Mouse (Mus musculus) hindbrain, embryonic 10.5 days (tissue): ENCODE results near the gene BC049762. TPM values are rescaled to one million over a fixed set of nuclear protein-coding genes. Genes with fewer than 3 reads are reported as not detected.
A peak's percentile ranks its signal among the peaks of the same experiment; 100 is the strongest.

Experiments
- DNase-seq: peaks from one replicate; pipeline ENCODE4 v3.0.0-alpha.2; 2017; ENCODE audit warnings: low spot score
- H3K27ac ChIP-seq: fragments of 300-500 bp; sonication (generic); 2 replicates; pipeline ENCODE4 v1.5.1; 2016; ENCODE audit warnings: mild to moderate bottlenecking, moderate library complexity
- H3K27me3 ChIP-seq: fragments of 300-500 bp; sonication (generic); 2 replicates; pipeline ENCODE4 v1.6.1; 2016; ENCODE audit warnings: mild to moderate bottlenecking; ENCODE audit not compliant: poor library complexity, insufficient read depth, severe bottlenecking
- H3K36me3 ChIP-seq: fragments of 300-500 bp; sonication (generic); 2 replicates; pipeline ENCODE4 v1.6.1; 2016; ENCODE audit warnings: mild to moderate bottlenecking, moderate library complexity
- H3K4me1 ChIP-seq: fragments of 300-500 bp; sonication (generic); replicated peaks from 2 replicates; pipeline ENCODE4 v1.6.1; 2016; ENCODE audit warnings: mild to moderate bottlenecking
- H3K4me3 ChIP-seq: fragments of 300-500 bp; sonication (generic); 2 replicates; pipeline ENCODE4 v1.5.1; 2016; ENCODE audit warnings: mild to moderate bottlenecking, moderate library complexity
- H3K9me3 ChIP-seq: fragments of 300-500 bp; sonication (generic); 2 replicates; pipeline ENCODE4 v1.6.1; 2016; ENCODE audit warnings: mild to moderate bottlenecking, moderate library complexity
- WGBS: fragments of 180-500 bp; shearing (Covaris S2); methylation state at CpG from one replicate; pipeline ENCODE4 v1.1.7; 2016; 5-methylcytosine and 5-hydroxymethylcytosine counted together
- polyA plus RNA-seq: library from polyadenylated mRNA; unstranded; fragments of >200 nt; fragmentation: Nextera tagmentation; extraction: Ambion mirVana; gene quantifications from 2 replicates; pipeline ENCODE4 v1.2.1, GENCODE M21; 2016

The BC049762 gene
- polyA plus RNA-seq, result 0.65 TPM in 1 of 2 replicates, not detected in the other

DNA sequence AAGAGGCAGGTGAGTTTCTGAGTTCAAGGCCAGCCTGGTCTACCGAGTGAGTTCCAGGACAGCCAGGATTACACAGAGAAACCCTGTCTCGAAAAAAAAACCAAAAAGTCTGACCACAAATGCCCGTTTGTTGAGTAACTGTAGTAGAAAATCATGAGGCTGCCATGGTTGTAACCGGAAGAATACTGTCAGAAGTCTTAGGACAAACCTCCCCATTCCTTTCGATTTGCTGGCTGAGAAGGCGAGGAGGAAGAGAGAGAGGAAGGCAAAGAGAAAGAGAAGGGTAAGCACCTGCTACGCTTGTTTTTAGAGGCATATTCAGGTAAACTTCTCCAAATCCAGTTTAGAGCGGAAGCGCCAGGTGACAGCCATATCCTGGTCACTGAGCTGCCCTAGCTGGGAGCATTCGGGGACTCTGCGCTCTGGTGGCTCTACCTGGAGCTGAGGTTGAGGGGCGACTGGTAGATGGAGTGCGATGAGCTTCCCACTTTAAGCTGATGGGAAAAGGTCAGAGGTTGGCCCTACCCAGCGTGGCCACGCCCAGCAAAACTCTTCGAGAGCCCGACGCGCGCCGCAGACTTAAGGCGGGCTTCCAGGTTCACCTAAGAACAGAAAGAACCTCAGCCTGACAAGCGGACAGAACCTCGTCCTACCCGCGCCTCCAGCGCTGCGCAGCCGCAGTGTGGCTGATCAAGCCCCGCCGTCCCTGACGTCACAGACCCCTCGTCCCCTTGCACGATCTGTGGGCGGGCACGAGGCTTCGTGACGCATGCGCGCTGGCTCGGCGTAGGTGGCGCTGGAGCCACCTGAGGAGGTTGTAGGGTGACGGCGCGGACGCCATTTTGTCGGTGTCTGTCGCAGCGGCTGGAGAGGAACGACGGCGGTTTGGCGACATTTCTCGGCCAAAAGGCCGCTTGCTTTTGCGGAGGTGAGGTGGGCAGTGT is at the start of gene BC049762:
Gene BC049762 (minus strand): TSS at position 705 of the 944 bp plus-strand sequence.
- Histone ChIP-seq H3K4me3 (peak within 1 kb of the TSS; percentile 93), H3K9me3 (no peaks in the 10 kb centered on the region), H3K27me3 (no peaks in the 10 kb centered on the region), H3K27ac (peak within 1 kb of the TSS; percentile 99), H3K36me3 (peaks cover 12% of the 10 kb centered on the region), H3K4me1 (peaks cover 32% of the 10 kb centered on the region)
- WGBS, result 10% methylated on average over 57 of the region's 57 CpGs
- peak; percentile 99 for DNase-seq

DNA sequence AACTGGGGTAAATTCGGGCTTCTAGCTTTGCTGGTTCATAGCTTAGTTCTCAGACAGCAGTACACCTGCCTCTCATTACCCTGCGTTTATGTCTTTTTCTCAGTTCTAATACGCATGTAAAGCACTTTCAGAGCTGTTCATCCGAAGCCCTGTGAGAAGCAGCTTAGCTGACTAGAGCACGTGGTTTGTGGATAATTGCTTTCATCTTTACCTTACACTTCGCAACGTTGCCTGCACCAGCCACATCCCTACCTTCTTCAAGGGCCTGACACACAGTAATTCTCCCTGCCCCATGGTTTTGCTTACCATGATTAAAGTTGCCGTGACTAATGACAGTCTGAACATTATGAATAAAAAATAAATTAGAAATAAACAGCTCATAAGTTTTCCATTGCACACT is 49.0 kb upstream of the BC049762 start:
- no peaks in the 10 kb centered on the region for H3K9me3 ChIP-seq
- no peaks in the 10 kb centered on the region for H3K36me3 ChIP-seq
- H3K27ac ChIP-seq, result no peak overlapping the region
- 93% methylated on average over 8 of the region's 8 CpGs for WGBS
- no peaks in the 10 kb centered on the region for H3K27me3 ChIP-seq
- no peak overlapping the region for H3K4me3 ChIP-seq
- DNase-seq, result no peak
- 0 out of 2 replicates have a peak, but pooled peaks cover 6% of the 10 kb centered on the region for H3K4me1 ChIP-seq

GRCm38 (mm10) chr11:51308306-51308705 is 45.5 kb upstream of the BC049762 start:
- no peak overlapping the region for H3K27ac ChIP-seq
- no peaks in the 10 kb centered on the region for H3K27me3 ChIP-seq
- H3K4me3 ChIP-seq, result no peak overlapping the region
- peaks cover 6% of the 10 kb centered on the region for H3K4me1 ChIP-seq
- WGBS, result 75% methylated on average over 5 of the region's 5 CpGs
- no peaks in the 10 kb centered on the region for H3K36me3 ChIP-seq
- H3K9me3 ChIP-seq, result no peaks in the 10 kb centered on the region
- no peak for DNase-seq

DNA sequence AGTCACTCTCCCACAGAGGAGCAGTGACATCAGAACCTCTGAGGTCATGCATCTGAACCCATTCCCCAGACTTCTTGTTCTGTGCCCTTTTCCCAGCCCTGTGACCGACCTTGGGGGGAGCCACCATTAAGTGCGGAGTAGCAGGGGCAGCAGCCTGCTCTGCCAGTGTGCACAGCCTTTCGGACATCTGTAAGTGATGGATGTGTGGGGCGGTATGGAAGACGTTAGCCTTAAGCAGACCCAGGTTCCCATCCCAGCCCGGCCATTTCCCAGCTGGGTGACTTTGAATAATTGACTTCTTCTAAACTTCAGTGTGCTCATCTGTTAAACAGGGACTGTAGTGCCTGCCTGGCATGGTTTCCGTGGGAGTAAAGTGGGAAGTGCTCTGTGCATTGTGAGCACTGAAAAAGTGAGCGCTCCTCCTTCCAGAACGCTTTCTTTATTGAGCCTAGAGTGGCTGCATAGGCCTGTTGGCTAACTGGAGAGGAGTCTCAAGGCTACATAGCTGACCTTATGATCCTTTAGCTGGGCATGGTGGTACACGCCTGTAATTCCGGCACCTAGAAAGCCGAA is 41.2 kb upstream of the BC049762 start:
- H3K36me3 ChIP-seq, result no peaks in the 10 kb centered on the region
- H3K9me3 ChIP-seq, result no peaks in the 10 kb centered on the region
- peak; percentile 10 for DNase-seq
- H3K4me1 ChIP-seq, result peaks cover 6% of the 10 kb centered on the region
- H3K4me3 ChIP-seq, result no peak overlapping the region
- H3K27ac ChIP-seq, result no peak overlapping the region
- WGBS, result 67% methylated on average over 12 of the region's 12 CpGs
- no peaks in the 10 kb centered on the region for H3K27me3 ChIP-seq

GRCm38 (mm10) chr11:51302396-51302795 is 39.5 kb upstream of the BC049762 start:
- no peaks in the 10 kb centered on the region for H3K36me3 ChIP-seq
- no peak overlapping the region for H3K4me3 ChIP-seq
- H3K4me1 ChIP-seq, result peaks cover 6% of the 10 kb centered on the region
- no peak for DNase-seq
- H3K27ac ChIP-seq, result no peak overlapping the region
- 86% methylated on average over 5 of the region's 5 CpGs for WGBS
- no peaks in the 10 kb centered on the region for H3K9me3 ChIP-seq
- H3K27me3 ChIP-seq, result no peaks in the 10 kb centered on the region

DNA sequence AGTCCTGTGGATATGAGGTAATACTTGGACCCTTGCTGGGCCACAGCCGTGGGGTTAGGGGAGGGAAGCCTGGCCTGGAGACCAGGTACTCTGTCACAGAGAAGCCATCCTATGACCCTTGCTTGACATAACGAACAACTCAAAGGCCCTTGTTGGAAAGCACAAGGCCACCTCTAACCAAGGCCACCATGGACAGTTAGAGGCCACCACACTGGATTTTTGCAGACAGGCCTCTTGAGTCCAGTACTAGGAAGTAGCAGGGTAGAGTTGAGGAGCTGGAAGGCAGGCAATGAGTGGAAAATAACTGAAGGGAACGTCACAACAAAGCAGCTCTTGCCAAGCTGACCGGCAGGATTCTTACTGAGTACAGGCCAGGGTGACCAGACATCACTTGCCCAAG is 35.8 kb upstream of the BC049762 start:
- Histone ChIP-seq H3K9me3 (peaks cover 5% of the 10 kb centered on the region; the same call in 1 of the 2 replicates), H3K4me3 (no peak overlapping the region), H3K36me3 (peaks cover 9% of the 10 kb centered on the region; the same call in 1 of the 2 replicates), H3K4me1 (no peaks in the 10 kb centered on the region), H3K27ac (no peak overlapping the region), H3K27me3 (no peaks in the 10 kb centered on the region)
- 83% methylated on average over 4 of the region's 4 CpGs for WGBS
- no peak for DNase-seq

GRCm38 (mm10) chr11:51295742-51296141 is 32.9 kb upstream of the BC049762 start:
- 79% methylated on average over 3 of the region's 3 CpGs for WGBS
- peaks cover 10% of the 10 kb centered on the region for H3K27me3 ChIP-seq
- no peak overlapping the region for H3K4me3 ChIP-seq
- H3K4me1 ChIP-seq, result peaks cover 9% of the 10 kb centered on the region
- peaks cover 9% of the 10 kb centered on the region; the same call in 1 of the 2 replicates for H3K36me3 ChIP-seq
- no peak for DNase-seq
- no peak overlapping the region for H3K27ac ChIP-seq
- H3K9me3 ChIP-seq, result peaks cover 5% of the 10 kb centered on the region; the same call in 1 of the 2 replicates

GRCm38 (mm10) chr11:51293956-51294530 is 31.2 kb upstream of the BC049762 start:
- H3K27me3 ChIP-seq, result peaks cover 10% of the 10 kb centered on the region
- DNase-seq, result no peak
- 78% methylated on average over 2 of the region's 2 CpGs for WGBS

DNA sequence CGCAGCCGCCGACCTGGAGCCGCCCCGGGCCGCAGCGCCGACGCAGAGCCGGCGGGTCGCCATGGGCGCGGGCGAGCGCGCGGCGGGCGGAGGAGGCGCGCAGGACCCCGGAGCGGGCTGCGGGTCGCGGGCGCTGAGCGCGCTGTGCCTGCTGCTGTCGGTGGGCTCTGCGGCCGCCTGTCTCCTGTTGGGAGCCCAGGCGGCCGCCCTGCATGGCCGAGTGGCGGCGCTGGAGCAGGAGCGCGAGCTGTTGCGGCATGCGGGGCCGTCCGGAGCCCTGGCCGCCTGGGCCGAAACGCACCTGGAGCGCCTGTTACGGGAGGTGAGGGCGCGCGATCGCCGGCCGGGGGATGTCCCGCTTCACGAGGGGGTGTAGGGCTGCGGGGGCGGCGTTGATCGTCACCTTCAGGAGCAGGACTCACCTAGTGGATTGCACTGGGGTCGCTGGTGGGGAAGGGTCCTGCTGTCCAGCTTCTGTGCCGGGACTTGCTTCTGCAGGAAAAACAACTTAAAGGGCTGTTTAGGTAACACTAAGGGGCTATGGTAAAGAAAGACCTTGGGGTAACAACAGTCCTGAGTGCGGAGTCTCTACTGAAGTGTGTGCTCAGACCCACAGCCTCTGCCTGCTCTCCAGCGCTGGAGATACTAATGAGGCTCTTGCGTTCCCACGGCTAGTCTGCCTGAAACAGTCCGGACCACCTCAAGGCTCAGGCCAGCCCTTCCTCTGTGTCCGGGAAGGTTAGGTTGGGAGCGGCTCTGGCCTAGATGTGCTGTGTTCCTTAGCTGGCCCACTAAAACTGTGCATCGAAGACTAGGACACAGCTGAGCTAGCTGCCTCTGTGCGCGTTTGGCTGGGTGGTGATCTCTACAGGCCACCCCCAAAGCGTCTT is 27.5 kb upstream of the BC049762 start:
- 2% methylated on average over 74 of the region's 74 CpGs for WGBS
- peak overlapping the region; percentile 86 for H3K27ac ChIP-seq
- DNase-seq, result peak; percentile 78
- peak overlapping the region; percentile 71 for H3K4me3 ChIP-seq
- peaks cover 10% of the 10 kb centered on the region for H3K27me3 ChIP-seq
- peaks cover 3% of the 10 kb centered on the region; the same call in 1 of the 2 replicates for H3K36me3 ChIP-seq
- peaks cover 21% of the 10 kb centered on the region for H3K4me1 ChIP-seq
- H3K9me3 ChIP-seq, result peaks cover 1% of the 10 kb centered on the region; the same call in 1 of the 2 replicates

More at GRCm38 (mm10) chr11:51293956-51294530, 31.2 kb upstream of the BC049762 start:
- no peak overlapping the region for H3K27ac ChIP-seq
- H3K4me3 ChIP-seq, result no peak overlapping the region
- peaks cover 5% of the 10 kb centered on the region; the same call in 1 of the 2 replicates for H3K9me3 ChIP-seq
- H3K4me1 ChIP-seq, result peaks cover 17% of the 10 kb centered on the region
- peaks cover 9% of the 10 kb centered on the region; the same call in 1 of the 2 replicates for H3K36me3 ChIP-seq

GRCm38 (mm10) chr11:51289564-51290041 is 26.8 kb upstream of the BC049762 start, which contains the start of gene Col23a1:
TSS of gene Col23a1 (plus strand) at chr11:51289920.
- Histone ChIP-seq H3K4me3 (peak within 1 kb of the TSS; percentile 71), H3K36me3 (peaks cover 7% of the 10 kb centered on the region; the same call in 1 of the 2 replicates), H3K27me3 (peaks cover 10% of the 10 kb centered on the region), H3K4me1 (peaks cover 21% of the 10 kb centered on the region), H3K9me3 (no peaks in the 10 kb centered on the region), H3K27ac (peak within 1 kb of the TSS; percentile 86)
- peak; percentile 86 for DNase-seq
- WGBS, result under 1% methylated on average over 38 of the region's 38 CpGs

- DNase-seq, result no peak
- H3K4me1 ChIP-seq, result peaks cover 10% of the 10 kb centered on the region
- H3K27me3 ChIP-seq, result no peaks in the 10 kb centered on the region
- no peak overlapping the region for H3K4me3 ChIP-seq
- 76% methylated on average over 1 of the region's 1 CpGs for WGBS
- H3K9me3 ChIP-seq, result no peaks in the 10 kb centered on the region
- H3K36me3 ChIP-seq, result peaks cover 95% of the 10 kb centered on the region
- no peak overlapping the region for H3K27ac ChIP-seq
Measured at GRCm38 (mm10) chr11:51274418-51274817, 11.6 kb upstream of the BC049762 start.
